Mouse (Mus musculus) intestine, embryonic 16.5 days (tissue): ENCODE measurements at regions not wholly inside any gene's neighbourhood (a gene's known extent, or its start where the extent isn't known, plus 50 kb on each side); places are given as distances from the start of the nearest gene placed in this dataset.

Experiments used
- ATAC-seq: fragments of 200-750 bp; cut with Nextera tagmentation; 2 replicates; pipeline ENCODE4 v1.8.0; 2017; ENCODE audit warnings: moderate TSS enrichment, moderate library complexity
- H3K27ac ChIP-seq: fragments of 300-500 bp; sonication (generic); 2 replicates; pipeline ENCODE4 v1.5.1; 2014; ENCODE audit warnings: mild to moderate bottlenecking, low read length
- H3K27me3 ChIP-seq: fragments of 300-500 bp; sonication (generic); replicated peaks from 2 replicates; pipeline ENCODE4 v1.6.1; 2014; ENCODE audit warnings: low read length, control low read depth, mixed read lengths; ENCODE audit not compliant: control insufficient read depth, insufficient read depth
- H3K36me3 ChIP-seq: fragments of 300-500 bp; sonication (generic); 2 replicates; pipeline ENCODE4 v1.6.1; 2014; ENCODE audit warnings: low read length, control low read depth; ENCODE audit not compliant: control insufficient read depth, insufficient read depth
- H3K4me1 ChIP-seq: fragments of 300-500 bp; sonication (generic); 2 replicates; pipeline ENCODE4 v1.6.1; 2014; ENCODE audit warnings: low read length, control low read depth, mixed read lengths; ENCODE audit not compliant: control insufficient read depth, insufficient read depth
- H3K4me2 ChIP-seq: fragments of 300-500 bp; sonication (generic); 2 replicates; pipeline ENCODE4 v1.6.1; 2014; ENCODE audit warnings: low read depth, low read length, control low read depth
- H3K4me3 ChIP-seq: fragments of 300-500 bp; sonication (generic); 2 replicates; pipeline ENCODE4 v1.5.1; 2014; ENCODE audit warnings: mild to moderate bottlenecking, low read length
- H3K9ac ChIP-seq: fragments of 300-500 bp; sonication (generic); 2 replicates; pipeline ENCODE4 v1.6.1; 2014; ENCODE audit warnings: low read depth, low read length
- H3K9me3 ChIP-seq: fragments of 300-500 bp; sonication (generic); 2 replicates; pipeline ENCODE4 v1.6.1; 2016; ENCODE audit warnings: low read length, control low read depth; ENCODE audit not compliant: control insufficient read depth
- WGBS: fragments of 180-500 bp; shearing (Covaris S2); extraction: QIAGEN DNeasy Blood & Tissue Kit; methylation state at CpG from one replicate; pipeline ENCODE4 v1.1.7; 2014; 5-methylcytosine and 5-hydroxymethylcytosine counted together

GRCm38 (mm10) chr9:103940506-103940905 is 61.8 kb upstream of the Nphp3 start:
- Histone ChIP-seq H3K27me3 (no peaks in the 10 kb centered on the region), H3K9ac (no peak overlapping the region), H3K4me1 (no peaks in the 10 kb centered on the region), H3K9me3 (no peaks in the 10 kb centered on the region), H3K36me3 (no peaks in the 10 kb centered on the region), H3K4me2 (no peak overlapping the region), H3K27ac (no peak overlapping the region), H3K4me3 (no peak overlapping the region)
- WGBS = 84% methylated on average over 6 of the region's 6 CpGs
- no peak for ATAC-seq

- 85% methylated on average over 20 of the region's 20 CpGs for WGBS
- no peak overlapping the region for H3K4me2 ChIP-seq
- H3K4me1 ChIP-seq = no peaks in the 10 kb centered on the region
- H3K4me3 ChIP-seq = no peak overlapping the region
- H3K36me3 ChIP-seq = no peaks in the 10 kb centered on the region
- no peaks in the 10 kb centered on the region for H3K9me3 ChIP-seq
- H3K27me3 ChIP-seq = no peaks in the 10 kb centered on the region
- no peak overlapping the region for H3K9ac ChIP-seq
- no peak for ATAC-seq
- no peak overlapping the region for H3K27ac ChIP-seq
These were observed 61.0 kb upstream of the Nphp3 start for GRCm38 (mm10) chr9:103941176-103941900.

GRCm38 (mm10) chr9:103941901-103942260 is 60.5 kb upstream of the Nphp3 start:
- H3K27ac ChIP-seq = no peak overlapping the region
- ATAC-seq = no peak
- 94% methylated on average over 11 of the region's 11 CpGs for WGBS
- no peaks in the 10 kb centered on the region for H3K27me3 ChIP-seq
- H3K9me3 ChIP-seq = no peaks in the 10 kb centered on the region
- no peak overlapping the region for H3K4me2 ChIP-seq
- H3K9ac ChIP-seq = no peak overlapping the region
- no peaks in the 10 kb centered on the region for H3K4me1 ChIP-seq
- no peak overlapping the region for H3K4me3 ChIP-seq
- no peaks in the 10 kb centered on the region for H3K36me3 ChIP-seq

DNA sequence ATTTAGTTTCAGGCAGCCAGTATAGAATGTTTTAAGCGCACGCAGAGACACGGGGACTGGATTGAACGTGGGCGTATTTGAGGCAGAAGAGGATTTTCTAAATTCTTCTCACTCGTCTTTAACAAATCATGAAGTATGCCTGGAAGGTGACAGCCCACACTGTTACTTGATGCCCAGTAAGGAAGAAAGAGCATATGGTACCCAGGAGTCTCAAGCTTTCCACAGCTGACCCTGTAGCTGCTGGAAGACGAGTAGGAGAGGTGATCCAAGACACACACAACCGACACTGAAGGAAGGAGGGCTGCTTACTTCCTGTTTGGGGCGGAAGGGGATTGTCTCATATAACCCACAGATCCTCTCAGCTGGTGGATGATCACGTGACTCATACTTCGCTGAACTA is 56.9 kb upstream of the Nphp3 start:
- Histone ChIP-seq H3K27me3 (no peaks in the 10 kb centered on the region), H3K36me3 (no peaks in the 10 kb centered on the region), H3K4me3 (no peak overlapping the region), H3K4me2 (no peak overlapping the region), H3K4me1 (no peaks in the 10 kb centered on the region), H3K9me3 (no peaks in the 10 kb centered on the region), H3K27ac (no peak overlapping the region), H3K9ac (no peak overlapping the region)
- ATAC-seq = no peak
- WGBS = 83% methylated on average over 11 of the region's 11 CpGs

DNA sequence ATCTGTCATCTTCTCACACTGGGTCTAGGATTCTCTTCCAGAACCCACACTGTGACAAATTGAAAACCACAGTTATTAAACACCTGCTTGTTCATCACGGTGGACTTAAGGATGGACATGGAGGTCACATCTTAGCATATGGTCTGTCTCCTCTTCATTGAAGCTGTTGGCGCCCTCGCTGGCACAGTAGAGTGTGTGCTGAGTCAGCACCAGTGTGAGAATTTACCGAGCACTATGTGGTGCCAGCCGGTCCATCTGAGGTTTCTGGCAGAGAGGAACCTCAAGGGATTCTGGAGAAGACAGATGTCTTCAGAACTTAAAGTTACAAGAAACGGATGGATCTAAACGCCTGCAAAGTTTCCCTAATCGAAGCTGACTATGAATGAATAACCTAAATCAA is 50.5 kb upstream of the Nphp3 start:
- H3K9ac ChIP-seq = no peak overlapping the region
- H3K36me3 ChIP-seq = no peaks in the 10 kb centered on the region
- no peak overlapping the region for H3K4me2 ChIP-seq
- no peak overlapping the region for H3K27ac ChIP-seq
- H3K4me3 ChIP-seq = no peak overlapping the region
- ATAC-seq = no peak
- 93% methylated on average over 8 of the region's 8 CpGs for WGBS
- no peaks in the 10 kb centered on the region for H3K9me3 ChIP-seq
- H3K4me1 ChIP-seq = no peaks in the 10 kb centered on the region
- no peaks in the 10 kb centered on the region for H3K27me3 ChIP-seq
